ENCODE assay signal across 12 mouse cellular contexts in the genomic region with DNA sequence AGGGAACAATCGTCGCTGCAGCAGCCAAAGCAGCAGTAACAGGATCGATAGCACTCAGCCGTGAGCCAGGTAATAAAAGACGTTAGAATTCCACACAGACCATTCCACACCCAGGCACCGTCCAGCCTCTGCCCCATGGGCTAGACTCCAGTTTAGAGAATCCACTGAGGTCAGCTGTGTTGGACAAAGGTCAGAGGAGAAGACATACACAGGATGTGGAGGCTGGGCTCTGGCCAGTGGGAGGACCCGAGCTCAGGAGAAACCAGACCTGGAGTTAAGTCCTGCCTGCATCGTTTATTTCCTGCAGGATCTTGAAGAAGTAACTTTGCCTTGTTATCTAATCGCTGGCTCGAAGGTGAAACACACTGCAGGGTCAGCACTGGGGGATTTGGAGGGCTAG.
"Had no signal": no experiment of that assay in that cellular context is flagged by ENCODE, and none has a peak within 500 bp of the region (broad histone marks: within the 10 kb centered on the region; RNA-seq: fewer than 3 reads in every experiment).

No protein-coding gene starts in this region.

- DNase-seq: layer of hippocampus, postnatal 36 days; lung, embryonic 14.5 days; lung, postnatal 10 days; thymus, postnatal 4 days had no signal

- H3K4me1 ChIP-seq: liver, embryonic 12.5 days; megakaryocyte, embryonic 14.5 days; midbrain, embryonic 12.5 days; neural tube, embryonic 12.5 days had no signal

- H3K27me3 ChIP-seq: liver, embryonic 12.5 days; midbrain, embryonic 12.5 days had no signal

- H3K4me3 ChIP-seq: limb, embryonic 15.5 days; liver, embryonic 12.5 days; megakaryocyte, embryonic 14.5 days; midbrain, embryonic 12.5 days; neural tube, embryonic 12.5 days had no signal

- ATAC-seq: liver, embryonic 12.5 days had no signal

- H3K36me3 ChIP-seq: limb, embryonic 15.5 days; liver, embryonic 12.5 days; midbrain, embryonic 12.5 days; neural tube, embryonic 12.5 days had no signal

- H3K4me2 ChIP-seq: limb, embryonic 15.5 days; liver, embryonic 12.5 days; lung, embryonic 14.5 days; midbrain, embryonic 12.5 days; neural tube, embryonic 12.5 days had no signal

- H3K9ac ChIP-seq: limb, embryonic 15.5 days; liver, embryonic 12.5 days; lung, embryonic 14.5 days; midbrain, embryonic 12.5 days; neural tube, embryonic 12.5 days had no signal

- H3K9me3 ChIP-seq: limb, embryonic 15.5 days; liver, embryonic 12.5 days; megakaryocyte, embryonic 14.5 days; midbrain, embryonic 12.5 days; neural tube, embryonic 12.5 days had no signal

- H3K27ac ChIP-seq: kidney, postnatal 0 days; limb, embryonic 15.5 days; liver, embryonic 12.5 days; macrophage; midbrain, embryonic 12.5 days; neural tube, embryonic 12.5 days; stomach, postnatal 0 days had no signal
